Mouse (Mus musculus): ENCODE measurements at regions not wholly inside any gene's neighbourhood (a gene's known extent, or its start where the extent isn't known, plus 50 kb on each side); places are given as distances from the start of the nearest gene placed in this dataset.

- H3K9ac ChIP-seq (ENCODE audit: insufficient read depth, low read depth, low read length, poor library complexity, severe bottlenecking) = no peak overlapping the region
- H3K27ac ChIP-seq (ENCODE audit: insufficient read depth, low read depth, low read length, poor library complexity, severe bottlenecking) = no peak overlapping the region
- no peaks in the 10 kb centered on the region; the same call in 1 of the 2 replicates for H3K36me3 ChIP-seq (ENCODE audit: control insufficient read depth, insufficient read depth, low read length, poor library complexity, severe bottlenecking)
- no peaks in the 10 kb centered on the region for H3K9me3 ChIP-seq (ENCODE audit: control insufficient read depth, insufficient read depth, low read depth, low read length)
- no peak for DNase-seq (ENCODE audit: low read depth, low spot score)
- TF ChIP-seq ZNF384 (IDR thresholded peaks at IDR 0.05; ENCODE audit: low read depth, low read length) = no peak
- TF ChIP-seq MAFK (IDR thresholded peaks at IDR 0.05; ENCODE audit: insufficient read depth, low read depth, low read length) = no peak
- H3K4me3 ChIP-seq (ENCODE audit: insufficient read depth in 1 of 2, low read depth in 1 of 2, low read length in 2 of 2, poor library complexity in 1 of 2, severe bottlenecking in 1 of 2) = no peak overlapping the region
- in situ Hi-C loops (cut with MboI; ENCODE audit: low sequenced_read_pairs in 2 of 2, unreplicated experiment in 2 of 2) = no loop called here
- peaks cover 0 to 12% of the 10 kb centered on the region in 2 experiments; a peak in 1 of 4 replicates for H3K4me1 ChIP-seq (ENCODE audit: control insufficient read depth in 2 of 2, insufficient read depth in 2 of 2, low read length in 2 of 2, poor library complexity in 1 of 2)
Measured at GRCm38 (mm10) chr13:28633541-28634041, 319.9 kb downstream of the Sox4 start.

- no peaks in the 10 kb centered on the region; the same call in 1 of the 2 replicates for H3K36me3 ChIP-seq (ENCODE audit: control insufficient read depth, insufficient read depth, low read length, poor library complexity, severe bottlenecking)
- TF ChIP-seq MAFK (IDR thresholded peaks at IDR 0.05; ENCODE audit: insufficient read depth, low read depth, low read length) (no peak), HCFC1 (IDR thresholded peaks at IDR 0.05; ENCODE audit: borderline replicate concordance, insufficient read depth, low read length) (no peak), ZNF384 (IDR thresholded peaks at IDR 0.05; ENCODE audit: low read depth, low read length) (no peak), CHD2 (IDR thresholded peaks at IDR 0.05; ENCODE audit: low read depth, low read length) (no peak), ZC3H11A (IDR thresholded peaks at IDR 0.05; ENCODE audit: borderline replicate concordance, low read depth, low read length) (no peak)
- in situ Hi-C loops (cut with MboI; ENCODE audit: low sequenced_read_pairs in 2 of 2, unreplicated experiment in 2 of 2) = no loop called here
- H3K4me1 ChIP-seq (ENCODE audit: control insufficient read depth in 2 of 2, insufficient read depth in 2 of 2, low read length in 2 of 2, poor library complexity in 1 of 2) = peaks cover 0 to 12% of the 10 kb centered on the region in 2 experiments; a peak in 1 of 4 replicates
- no peak for DNase-seq (ENCODE audit: low read depth, low spot score)
- no peak overlapping the region for H3K27ac ChIP-seq (ENCODE audit: insufficient read depth, low read depth, low read length, poor library complexity, severe bottlenecking)
- H3K9ac ChIP-seq (ENCODE audit: insufficient read depth, low read depth, low read length, poor library complexity, severe bottlenecking) = no peak overlapping the region
- H3K9me3 ChIP-seq (ENCODE audit: control insufficient read depth, insufficient read depth, low read depth, low read length) = no peaks in the 10 kb centered on the region
- no peak overlapping the region for H3K4me3 ChIP-seq (ENCODE audit: insufficient read depth in 1 of 2, low read depth in 1 of 2, low read length in 2 of 2, poor library complexity in 1 of 2, severe bottlenecking in 1 of 2)
Measured at GRCm38 (mm10) chr13:28629431-28630331, 323.8 kb downstream of the Sox4 start.

DNA sequence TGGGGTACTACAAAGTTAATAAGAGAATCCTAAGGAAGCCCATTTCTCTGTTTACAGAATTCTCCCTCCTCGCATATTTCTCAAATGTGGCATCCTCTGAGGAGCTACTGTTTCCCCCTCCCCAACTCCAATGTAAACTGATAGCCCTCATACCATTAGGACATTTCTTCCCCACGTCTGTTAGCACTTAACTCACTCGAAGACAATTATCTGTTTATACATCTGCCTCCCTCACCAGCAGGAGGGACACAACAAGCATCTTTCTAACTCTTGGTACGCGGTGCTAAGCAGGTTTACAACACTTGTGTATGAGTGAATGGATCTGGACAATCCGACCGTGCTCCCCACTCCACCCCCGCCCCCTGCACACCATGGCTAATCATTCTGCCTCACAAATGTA is 324.8 kb downstream of the Sox4 start:
- Histone ChIP-seq H3K9me3 (ENCODE audit: control insufficient read depth, insufficient read depth, low read depth, low read length) (no peaks in the 10 kb centered on the region), H3K4me1 (ENCODE audit: control insufficient read depth in 2 of 2, insufficient read depth in 2 of 2, low read length in 2 of 2, poor library complexity in 1 of 2) (peaks cover 0 to 12% of the 10 kb centered on the region in 2 experiments; a peak in 1 of 4 replicates), H3K27ac (ENCODE audit: insufficient read depth, low read depth, low read length, poor library complexity, severe bottlenecking) (no peak overlapping the region), H3K9ac (ENCODE audit: insufficient read depth, low read depth, low read length, poor library complexity, severe bottlenecking) (no peak overlapping the region), H3K4me3 (ENCODE audit: insufficient read depth in 1 of 2, low read depth in 1 of 2, low read length in 2 of 2, poor library complexity in 1 of 2, severe bottlenecking in 1 of 2) (no peak overlapping the region), H3K36me3 (ENCODE audit: control insufficient read depth, insufficient read depth, low read length, poor library complexity, severe bottlenecking) (no peaks in the 10 kb centered on the region; the same call in 1 of the 2 replicates)
- TF ChIP-seq ZNF384 (IDR thresholded peaks at IDR 0.05; ENCODE audit: low read depth, low read length) (no peak), CHD2 (IDR thresholded peaks at IDR 0.05; ENCODE audit: low read depth, low read length) (no peak), HCFC1 (IDR thresholded peaks at IDR 0.05; ENCODE audit: borderline replicate concordance, insufficient read depth, low read length) (no peak), ZC3H11A (IDR thresholded peaks at IDR 0.05; ENCODE audit: borderline replicate concordance, low read depth, low read length) (no peak), MAFK (IDR thresholded peaks at IDR 0.05; ENCODE audit: insufficient read depth, low read depth, low read length) (no peak)
- DNase-seq (ENCODE audit: low read depth, low spot score) = no peak
- in situ Hi-C loops (cut with MboI; ENCODE audit: low sequenced_read_pairs in 2 of 2, unreplicated experiment in 2 of 2) = no loop called here

GRCm38 (mm10) chr13:28618961-28619360 is 334.6 kb downstream of the Sox4 start:
- Histone ChIP-seq H3K4me3 (ENCODE audit: insufficient read depth in 1 of 2, low read depth in 1 of 2, low read length in 2 of 2, poor library complexity in 1 of 2, severe bottlenecking in 1 of 2) (no peak overlapping the region), H3K4me1 (ENCODE audit: control insufficient read depth in 2 of 2, insufficient read depth in 2 of 2, low read length in 2 of 2, poor library complexity in 1 of 2) (no peaks in the 10 kb centered on the region), H3K9me3 (ENCODE audit: control insufficient read depth, insufficient read depth, low read depth, low read length) (no peaks in the 10 kb centered on the region), H3K9ac (ENCODE audit: insufficient read depth, low read depth, low read length, poor library complexity, severe bottlenecking) (no peak overlapping the region), H3K27ac (ENCODE audit: insufficient read depth, low read depth, low read length, poor library complexity, severe bottlenecking) (no peak overlapping the region), H3K36me3 (ENCODE audit: control insufficient read depth, insufficient read depth, low read length, poor library complexity, severe bottlenecking) (no peaks in the 10 kb centered on the region)
- TF ChIP-seq ZC3H11A (IDR thresholded peaks at IDR 0.05; ENCODE audit: borderline replicate concordance, low read depth, low read length) (no peak), MAFK (IDR thresholded peaks at IDR 0.05; ENCODE audit: insufficient read depth, low read depth, low read length) (no peak), CHD2 (IDR thresholded peaks at IDR 0.05; ENCODE audit: low read depth, low read length) (no peak), ZNF384 (IDR thresholded peaks at IDR 0.05; ENCODE audit: low read depth, low read length) (no peak)
- no peak for DNase-seq (ENCODE audit: low read depth, low spot score)
- in situ Hi-C loops (cut with MboI; ENCODE audit: low sequenced_read_pairs in 2 of 2, unreplicated experiment in 2 of 2) = no loop called here

Measured in ES-E14 (cell line).